Mouse (Mus musculus) midbrain, embryonic 12.5 days (tissue): ENCODE measurements around the gene Zfp119a. TPM values are rescaled to one million over a fixed set of nuclear protein-coding genes. Genes with fewer than 3 reads are reported as not detected.

ENCODE experiments used
- ATAC-seq: fragments of 200-750 bp; cut with Nextera tagmentation; 2 replicates; pipeline ENCODE4 v1.8.0; 2017; ENCODE audit warnings: low read depth, moderate TSS enrichment, moderate library complexity; ENCODE audit not compliant: low FRiP score
- H3K27ac ChIP-seq: fragments of 300-500 bp; sonication (generic); replicated peaks from 2 replicates; pipeline ENCODE4 v1.5.1; 2016; ENCODE audit warnings: mild to moderate bottlenecking
- H3K27me3 ChIP-seq: fragments of 300-500 bp; sonication (generic); 2 replicates; pipeline ENCODE4 v1.6.1; 2016; ENCODE audit warnings: mild to moderate bottlenecking
- H3K36me3 ChIP-seq: fragments of 300-500 bp; sonication (generic); 2 replicates; pipeline ENCODE4 v1.6.1; 2016
- H3K4me1 ChIP-seq: fragments of 300-500 bp; sonication (generic); 2 replicates; pipeline ENCODE4 v1.6.1; 2016
- H3K4me2 ChIP-seq: fragments of 300-500 bp; sonication (generic); replicated peaks from 2 replicates; pipeline ENCODE4 v1.6.1; 2016; ENCODE audit warnings: mild to moderate bottlenecking, moderate library complexity
- H3K4me3 ChIP-seq: fragments of 300-500 bp; sonication (generic); 2 replicates; pipeline ENCODE4 v1.5.1; 2016; ENCODE audit warnings: mild to moderate bottlenecking
- H3K9ac ChIP-seq: fragments of 300-500 bp; sonication (generic); replicated peaks from 2 replicates; pipeline ENCODE4 v1.6.1; 2016; ENCODE audit warnings: mild to moderate bottlenecking, moderate library complexity
- H3K9me3 ChIP-seq: fragments of 300-500 bp; sonication (generic); 2 replicates; pipeline ENCODE4 v1.6.1; 2016; ENCODE audit warnings: mild to moderate bottlenecking
- WGBS: fragments of 180-500 bp; shearing (Covaris S2); methylation state at CpG from one replicate; pipeline ENCODE4 v1.1.7; 2016; 5-methylcytosine and 5-hydroxymethylcytosine counted together
- polyA plus RNA-seq: library from polyadenylated mRNA; unstranded; fragments of >200 nt; fragmentation: Nextera tagmentation; extraction: Ambion mirVana; gene quantifications from 2 replicates; pipeline ENCODE4 v1.2.1, GENCODE M21; 2016

The Zfp119a gene
- polyA plus RNA-seq, 1 experiment from 2014 or later = 13.3 TPM

DNA sequence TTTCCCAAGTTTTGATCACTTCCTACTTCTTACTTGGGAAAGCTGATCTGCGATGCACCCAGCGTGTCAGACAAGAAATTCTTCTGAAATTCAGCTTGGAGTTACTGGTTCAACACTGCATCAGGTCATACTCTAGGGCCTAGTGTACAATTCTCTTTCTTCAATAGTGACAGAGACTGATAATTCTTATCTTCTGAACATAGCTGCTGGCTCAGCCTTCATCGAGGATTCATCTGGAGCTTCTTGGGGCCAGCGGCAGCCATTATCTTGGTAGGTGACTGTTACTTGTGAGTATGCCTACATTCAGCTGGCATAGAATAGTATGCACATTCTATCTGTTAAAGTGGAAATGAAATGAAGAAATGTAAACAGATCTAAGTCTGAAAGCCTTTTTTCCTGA lies 61.9 kb downstream of the Zfp119a start:
- Histone ChIP-seq H3K27ac (no peak overlapping the region), H3K9me3 (no peaks in the 10 kb centered on the region), H3K4me1 (no peaks in the 10 kb centered on the region), H3K9ac (no peak overlapping the region), H3K4me3 (no peak overlapping the region), H3K27me3 (no peaks in the 10 kb centered on the region), H3K36me3 (no peaks in the 10 kb centered on the region), H3K4me2 (no peak overlapping the region)
- no peak for ATAC-seq
- 95% methylated on average over 4 of the region's 4 CpGs for WGBS

Other genes starting within 250 kb of the Zfp119a start
- 12.6 and 13.0 TPM in 2 replicates for gene Pot1b, start 166.3 kb downstream of the Zfp119a start, polyA plus RNA-seq
- 0.10 TPM in 2 replicates for gene Adgre4, start 128.9 kb downstream of the Zfp119a start, polyA plus RNA-seq
- 15.7 and 16.7 TPM in 2 replicates for gene Zfp959, start 13.2 kb upstream of the Zfp119a start, polyA plus RNA-seq
- 6.1 and 6.3 TPM in 2 replicates for gene Zfp119b, start 70.6 kb upstream of the Zfp119a start, polyA plus RNA-seq
- gene Ebi3, start 73.7 kb upstream of the Zfp119a start, polyA plus RNA-seq = 3.2 and 3.8 TPM in 2 replicates
- gene Yju2, start 80.2 kb upstream of the Zfp119a start, polyA plus RNA-seq = 28.7 and 29.4 TPM in 2 replicates
- gene Shd, start 91.5 kb upstream of the Zfp119a start, polyA plus RNA-seq = 123 and 131 TPM in 2 replicates
- gene Fsd1, start 107.6 kb upstream of the Zfp119a start, polyA plus RNA-seq = 89.8 and 98.3 TPM in 2 replicates
- 4.7 and 5.7 TPM in 2 replicates for gene Stap2, start 126.7 kb upstream of the Zfp119a start, polyA plus RNA-seq
- gene Mpnd, start 126.8 kb upstream of the Zfp119a start, polyA plus RNA-seq = 195 and 205 TPM in 2 replicates
- 131 and 138 TPM in 2 replicates for gene Sh3gl1, start 157.7 kb upstream of the Zfp119a start, polyA plus RNA-seq
- 32.5 and 34.5 TPM in 2 replicates for gene Chaf1a, start 161.5 kb upstream of the Zfp119a start, polyA plus RNA-seq
- gene Ubxn6, start 196.1 kb upstream of the Zfp119a start, polyA plus RNA-seq = 54.9 and 58.1 TPM in 2 replicates
- 179 and 184 TPM in 2 replicates for gene Hdgfl2, start 200.7 kb upstream of the Zfp119a start, polyA plus RNA-seq
- gene Plin4, start 230.9 kb upstream of the Zfp119a start, polyA plus RNA-seq = 0.09 and 0.10 TPM in 2 replicates
- gene Plin5, start 238.7 kb upstream of the Zfp119a start, polyA plus RNA-seq = 0.14 and 0.34 TPM in 2 replicates
- 0.29 TPM in 1 of 2 replicates, not detected in the other for gene Lrg1, start 243.1 kb upstream of the Zfp119a start, polyA plus RNA-seq